Mouse (Mus musculus): Measurements from ENCODE around the gene Aqp5. TPM values are rescaled to one million over a fixed set of nuclear protein-coding genes. Genes with fewer than 3 reads are reported as not detected.
A peak's percentile ranks its signal among the peaks of the same experiment; 100 is the strongest.

The Aqp5 gene
- total and polyA plus RNA-seq, 3 experiments = not detected

DNA sequence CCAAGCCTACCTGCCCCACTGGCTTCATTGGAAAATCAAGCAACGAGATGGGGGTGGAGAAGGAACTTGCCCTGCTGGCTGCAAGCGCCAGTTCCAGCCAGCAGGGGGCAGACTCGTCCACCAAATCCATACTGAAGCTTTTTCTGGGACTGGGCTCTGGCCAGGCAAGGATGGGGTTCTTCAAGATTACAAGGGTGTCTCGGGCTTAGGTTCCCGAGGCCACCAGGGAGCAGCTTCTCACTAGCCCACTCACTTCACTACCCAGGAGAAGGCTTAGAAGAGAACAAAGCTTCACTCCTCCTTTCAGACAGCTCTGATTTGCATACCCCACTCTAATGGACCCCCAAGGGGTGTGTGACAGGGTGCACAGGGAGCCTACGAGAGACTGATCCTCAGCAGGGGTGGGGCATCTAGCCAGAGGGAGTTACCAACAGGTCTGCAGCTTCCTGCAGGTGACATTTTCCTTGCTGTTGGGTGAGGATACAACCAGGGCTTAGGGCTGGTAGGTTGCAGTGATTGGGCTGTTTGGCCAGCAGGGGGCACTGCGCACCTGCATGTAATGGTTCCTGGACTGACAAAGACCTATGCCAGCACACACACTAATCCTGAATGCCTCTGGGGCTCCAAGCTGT is 5.6 kb downstream of the Aqp5 start (continued):
- no peak for TF ChIP-seq USF2 (IDR thresholded peaks at IDR 0.05; ENCODE audit: borderline replicate concordance in 1 of 2, insufficient read depth in 1 of 2, low read depth in 1 of 2, low read length in 2 of 2)
- TF ChIP-seq ZMIZ1 (IDR thresholded peaks at IDR 0.05; ENCODE audit: low read depth, low read length) = no peak
- 0 out of 2 replicates have a peak, but pooled peaks have one; percentile 42 for TF ChIP-seq BHLHE40 (IDR thresholded peaks at IDR 0.05; ENCODE audit: borderline replicate concordance, low read depth, low read length)
- TF ChIP-seq MAZ (IDR thresholded peaks at IDR 0.05; ENCODE audit: low read depth, low read length) = peak; percentile 48; the same call in 1 of the 2 replicates
- no peak for TF ChIP-seq RCOR1 (IDR thresholded peaks at IDR 0.05; ENCODE audit: low read depth, low read length)
- peak; percentile 95 for TF ChIP-seq ZC3H11A (IDR thresholded peaks at IDR 0.05; ENCODE audit: low read depth, low read length)
- no peak for TF ChIP-seq NRF1 (IDR thresholded peaks at IDR 0.05; ENCODE audit: insufficient read depth, low read depth, low read length, poor library complexity, severe bottlenecking)
- no peak for TF ChIP-seq ETS1 (IDR thresholded peaks at IDR 0.05; ENCODE audit: low read depth, low read length)
- peak; percentile 97 for TF ChIP-seq RAD21 (IDR thresholded peaks at IDR 0.05; ENCODE audit: low read depth, low read length)
- no peak for TF ChIP-seq ZKSCAN1 (IDR thresholded peaks at IDR 0.05; ENCODE audit: low read depth, low read length)
- no peak; the same call in 1 of the 2 replicates for TF ChIP-seq JUND (IDR thresholded peaks at IDR 0.05; ENCODE audit: low read depth, low read length)
- TF ChIP-seq MAFK (IDR thresholded peaks at IDR 0.05; ENCODE audit: borderline replicate concordance, low read depth, low read length) = no peak
- TF ChIP-seq SMC3 (IDR thresholded peaks at IDR 0.05; ENCODE audit: low read depth, low read length) = peak; percentile 98
- no peak for TF ChIP-seq TAL1 (IDR thresholded peaks at IDR 0.05; ENCODE audit: low read length)
- TF ChIP-seq E2F4 (IDR thresholded peaks at IDR 0.05; ENCODE audit: borderline replicate concordance, low read depth, low read length) = no peak
- TF ChIP-seq EP300 (IDR thresholded peaks at IDR 0.05; ENCODE audit: low read depth in 1 of 2, low read length in 2 of 2) = no peak

DNA sequence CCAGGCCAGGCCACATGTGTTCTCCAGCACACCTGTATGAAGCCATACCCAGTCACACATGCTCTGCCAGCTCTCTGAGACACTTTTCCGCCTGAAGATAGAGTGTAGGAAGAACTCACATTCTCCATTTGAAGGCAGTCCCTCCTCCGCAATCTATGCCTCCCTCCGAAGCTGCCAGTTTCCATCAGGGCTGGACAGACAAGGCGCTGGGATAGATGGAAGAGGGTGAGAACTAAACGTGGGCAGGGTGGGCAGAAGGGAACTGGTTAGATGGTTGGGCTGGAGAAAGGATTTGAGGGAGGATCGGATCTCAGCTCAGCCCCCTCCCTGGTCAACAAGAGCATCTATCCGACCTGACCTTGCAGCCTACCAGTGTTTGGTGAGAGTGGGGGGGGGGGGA is 6.3 kb downstream of the Aqp5 start:
- no peak for TF ChIP-seq E2F4 (IDR thresholded peaks at IDR 0.05; ENCODE audit: borderline replicate concordance, low read depth, low read length)

DNA sequence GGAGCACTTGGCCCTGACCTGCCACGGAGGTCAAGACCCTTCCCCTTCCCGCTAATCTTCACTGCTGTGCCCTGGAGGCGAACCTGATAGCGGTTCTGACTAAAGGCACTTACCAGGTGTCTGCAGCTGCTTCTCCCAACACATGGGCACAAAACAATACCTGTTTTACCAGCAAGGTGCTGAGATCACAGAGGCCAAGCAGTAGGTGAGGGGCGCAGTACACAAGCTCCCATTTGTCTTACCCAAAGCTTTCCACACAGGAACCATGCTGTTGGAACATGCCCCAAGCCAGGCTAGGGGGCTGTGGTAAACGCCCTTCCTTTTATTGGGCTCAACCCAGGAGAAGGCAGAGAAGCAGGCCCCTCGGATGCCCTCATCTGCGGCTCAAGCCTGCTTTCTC is 7.0 kb downstream of the Aqp5 start:
- Histone ChIP-seq H3K27ac (ENCODE audit: control insufficient read depth, low read depth, low read length) (no peak overlapping the region), H3K4me3 (ENCODE audit: control insufficient read depth in 1 of 2, insufficient read depth in 1 of 2, low read depth in 2 of 2, low read length in 2 of 2) (no peak overlapping the region), H3K36me3 (ENCODE audit: control insufficient read depth in 1 of 2, insufficient read depth in 2 of 2, low read length in 2 of 2) (no peaks in the 10 kb centered on the region), H3K79me2 (ENCODE audit: control insufficient read depth, insufficient read depth, low read length, poor library complexity) (no peaks in the 10 kb centered on the region), H3K9me3 (replicated peaks; ENCODE audit: insufficient read depth, low read length) (no peaks in the 10 kb centered on the region), H3K9ac (ENCODE audit: control insufficient read depth, low read depth, low read length, poor library complexity, severe bottlenecking) (no peak overlapping the region), H3K27me3 (ENCODE audit: control insufficient read depth in 1 of 2, insufficient read depth in 2 of 2, low read length in 2 of 2) (peaks cover 8 to 19% of the 10 kb centered on the region in 2 experiments), H3K4me1 (ENCODE audit: control insufficient read depth in 1 of 2, insufficient read depth in 2 of 2, low read length in 2 of 2) (no peaks in the 10 kb centered on the region)
- DNase-seq (ENCODE audit: low read depth, low spot score) = no peak
- TF ChIP-seq MYB (IDR thresholded peaks at IDR 0.05; ENCODE audit: low read depth, low read length) (no peak), POLR2AphosphoS5 (IDR thresholded peaks at IDR 0.05; ENCODE audit: borderline replicate concordance, low read depth, low read length) (no peak), RCOR1 (IDR thresholded peaks at IDR 0.05; ENCODE audit: low read depth, low read length) (no peak), ZMIZ1 (IDR thresholded peaks at IDR 0.05; ENCODE audit: low read depth, low read length) (no peak), CHD2 (IDR thresholded peaks at IDR 0.05; ENCODE audit: low read length) (no peak), MEF2A (IDR thresholded peaks at IDR 0.05; ENCODE audit: extremely low read depth, insufficient replicate concordance, low read depth, low read length, poor library complexity, severe bottlenecking) (no peak), POLR2AphosphoS2 (IDR thresholded peaks at IDR 0.05; ENCODE audit: low read length) (no peak), ZKSCAN1 (IDR thresholded peaks at IDR 0.05; ENCODE audit: low read depth, low read length) (no peak), ZC3H11A (IDR thresholded peaks at IDR 0.05; ENCODE audit: low read depth, low read length) (no peak), UBTF (IDR thresholded peaks at IDR 0.05; ENCODE audit: borderline replicate concordance, insufficient read depth, low read depth, low read length) (no peak), TAL1 (IDR thresholded peaks at IDR 0.05; ENCODE audit: low read length) (no peak)

More for the DNA sequence above, 6.3 kb downstream of the Aqp5 start:
- H3K9me3 ChIP-seq (replicated peaks; ENCODE audit: insufficient read depth, low read length) = no peaks in the 10 kb centered on the region
- no peak for DNase-seq (ENCODE audit: low read depth, low spot score)
- H3K9ac ChIP-seq (ENCODE audit: control insufficient read depth, low read depth, low read length, poor library complexity, severe bottlenecking) = no peak overlapping the region
- H3K27me3 ChIP-seq (ENCODE audit: control insufficient read depth in 1 of 2, insufficient read depth in 2 of 2, low read length in 2 of 2) = peaks cover 8 to 14% of the 10 kb centered on the region in 2 experiments
- no peak overlapping the region for H3K4me3 ChIP-seq (ENCODE audit: control insufficient read depth in 1 of 2, insufficient read depth in 1 of 2, low read depth in 2 of 2, low read length in 2 of 2)
- no peaks in the 10 kb centered on the region for H3K36me3 ChIP-seq (ENCODE audit: control insufficient read depth in 1 of 2, insufficient read depth in 2 of 2, low read length in 2 of 2)
- H3K27ac ChIP-seq (ENCODE audit: control insufficient read depth, low read depth, low read length) = no peak overlapping the region
- no peaks in the 10 kb centered on the region for H3K4me1 ChIP-seq (ENCODE audit: control insufficient read depth in 1 of 2, insufficient read depth in 2 of 2, low read length in 2 of 2)
- no peaks in the 10 kb centered on the region for H3K79me2 ChIP-seq (ENCODE audit: control insufficient read depth, insufficient read depth, low read length, poor library complexity)
